Mouse (Mus musculus): ENCODE results near the gene Scgb1a1.
"Not testable (repeated sequence)": the region's sequence is repeated elsewhere in the genome, so short reads cannot be mapped to it uniquely, and the experiment has no call there.

The Scgb1a1 gene

GRCm38 (mm10) chr19:9087821-9088220 is at the start of gene Scgb1a1:
Scgb1a1 (minus strand) TSS chr19:9087958.
- no peak for DNase-seq (ENCODE audit: low read depth, low spot score)

GRCm38 (mm10) chr19:9137159-9137558 is 49.4 kb upstream of the Scgb1a1 start:
- DNase-seq (ENCODE audit: low read depth, low spot score): no peak

- peak; percentile 96 for DNase-seq (ENCODE audit: low read depth, low spot score)
These were observed 48.0 kb upstream of the Scgb1a1 start, which contains the start of gene Asrgl1 for GRCm38 (mm10) chr19:9135512-9136331. Asrgl1 (minus strand) TSS chr19:9135636.

- DNase-seq (ENCODE audit: low read depth, low spot score): peak; percentile 62
These were observed 47.2 kb upstream of the Scgb1a1 start for GRCm38 (mm10) chr19:9134746-9135511.

GRCm38 (mm10) chr19:9129996-9130395 is 42.2 kb upstream of the Scgb1a1 start:
- DNase-seq (ENCODE audit: low read depth, low spot score): no peak

GRCm38 (mm10) chr19:9128499-9129194 is 40.9 kb upstream of the Scgb1a1 start:
- no peak for DNase-seq (ENCODE audit: low read depth, low spot score)

GRCm38 (mm10) chr19:9123986-9124385 is 36.2 kb upstream of the Scgb1a1 start:
- not testable (repeated sequence) for DNase-seq (ENCODE audit: low read depth, low spot score)

- no peak for DNase-seq (ENCODE audit: low read depth, low spot score)
These were observed 34.6 kb upstream of the Scgb1a1 start for GRCm38 (mm10) chr19:9122390-9122789.

- DNase-seq (ENCODE audit: low read depth, low spot score): no peak
These were observed 32.1 kb upstream of the Scgb1a1 start for GRCm38 (mm10) chr19:9119655-9120425.

GRCm38 (mm10) chr19:9117275-9117674 is 29.5 kb upstream of the Scgb1a1 start:
- DNase-seq (ENCODE audit: low read depth, low spot score): no peak

GRCm38 (mm10) chr19:9116268-9116667 is 28.5 kb upstream of the Scgb1a1 start:
- DNase-seq (ENCODE audit: low read depth, low spot score): no peak

GRCm38 (mm10) chr19:9112043-9112442 is 24.3 kb upstream of the Scgb1a1 start:
- no peak for DNase-seq (ENCODE audit: low read depth, low spot score)

- peak; percentile 77 for DNase-seq (ENCODE audit: low read depth, low spot score)
These were observed 22.6 kb upstream of the Scgb1a1 start for GRCm38 (mm10) chr19:9110182-9110869.

GRCm38 (mm10) chr19:9108536-9108935 is 20.8 kb upstream of the Scgb1a1 start:
- DNase-seq (ENCODE audit: low read depth, low spot score): peak; percentile 35

GRCm38 (mm10) chr19:9107379-9107755 is 19.6 kb upstream of the Scgb1a1 start:
- no peak for DNase-seq (ENCODE audit: low read depth, low spot score)

GRCm38 (mm10) chr19:9106751-9107378 is 19.1 kb upstream of the Scgb1a1 start:
- DNase-seq (ENCODE audit: low read depth, low spot score): no peak

- DNase-seq (ENCODE audit: low read depth, low spot score): no peak
These were observed 18.3 kb upstream of the Scgb1a1 start for GRCm38 (mm10) chr19:9106096-9106495.

- no peak for DNase-seq (ENCODE audit: low read depth, low spot score)
These were observed 17.4 kb upstream of the Scgb1a1 start for GRCm38 (mm10) chr19:9105101-9105685.

GRCm38 (mm10) chr19:9103986-9104385 is 16.2 kb upstream of the Scgb1a1 start:
- no peak for DNase-seq (ENCODE audit: low read depth, low spot score)

GRCm38 (mm10) chr19:9101062-9101457 is 13.3 kb upstream of the Scgb1a1 start:
- DNase-seq (ENCODE audit: low read depth, low spot score): no peak

All from A20 (cell line).